Mouse (Mus musculus): Measurements from ENCODE around the gene Pfkfb4.

Pfkfb4 gene

GRCm38 (mm10) chr9:108992620-108993361 lies 1.2 kb downstream of the Pfkfb4 start:
- no peak for DNase-seq (ENCODE audit: low read depth in 1 of 2, low spot score in 2 of 2)

GRCm38 (mm10) chr9:108996411-108996810 lies 4.8 kb downstream of the Pfkfb4 start:
- no peak for DNase-seq (ENCODE audit: low read depth in 1 of 2, low spot score in 2 of 2)

GRCm38 (mm10) chr9:108998287-108999166 lies 6.9 kb downstream of the Pfkfb4 start:
- DNase-seq (ENCODE audit: low read depth in 1 of 2, low spot score in 2 of 2) = no peak

GRCm38 (mm10) chr9:108999167-108999526 lies 7.6 kb downstream of the Pfkfb4 start:
- peak in 1 of 2 experiments; percentile 32 for DNase-seq (ENCODE audit: low read depth in 1 of 2, low spot score in 2 of 2)

- DNase-seq (ENCODE audit: low read depth in 1 of 2, low spot score in 2 of 2) = peak in 1 of 2 experiments; percentile 53
These were observed 9.1 kb downstream of the Pfkfb4 start for GRCm38 (mm10) chr9:109000726-109001125.

GRCm38 (mm10) chr9:109003201-109003600 lies 11.6 kb downstream of the Pfkfb4 start:
- no peak for DNase-seq (ENCODE audit: low read depth in 1 of 2, low spot score in 2 of 2)

- DNase-seq (ENCODE audit: low read depth in 1 of 2, low spot score in 2 of 2) = no peak
These were observed 15.6 kb downstream of the Pfkfb4 start for GRCm38 (mm10) chr9:109007025-109007780.

- no peak for DNase-seq (ENCODE audit: low read depth in 1 of 2, low spot score in 2 of 2)
These were observed 16.5 kb downstream of the Pfkfb4 start for GRCm38 (mm10) chr9:109008081-109008480.

- DNase-seq (ENCODE audit: low read depth in 1 of 2, low spot score in 2 of 2) = no peak
These were observed 17.5 kb downstream of the Pfkfb4 start for GRCm38 (mm10) chr9:109008994-109009635.

GRCm38 (mm10) chr9:109009636-109010315 lies 18.2 kb downstream of the Pfkfb4 start:
- peak in 1 of 2 experiments; percentile 36 for DNase-seq (ENCODE audit: low read depth in 1 of 2, low spot score in 2 of 2)

GRCm38 (mm10) chr9:109010316-109010690 lies 18.7 kb downstream of the Pfkfb4 start:
- DNase-seq (ENCODE audit: low read depth in 1 of 2, low spot score in 2 of 2) = no peak

- no peak for DNase-seq (ENCODE audit: low read depth in 1 of 2, low spot score in 2 of 2)
These were observed 23.8 kb downstream of the Pfkfb4 start for GRCm38 (mm10) chr9:109015397-109015796.

GRCm38 (mm10) chr9:109016973-109017604 lies 25.5 kb downstream of the Pfkfb4 start:
- peak in 1 of 2 experiments; percentile 30 for DNase-seq (ENCODE audit: low read depth in 1 of 2, low spot score in 2 of 2)

- peak in 1 of 2 experiments; percentile 64 for DNase-seq (ENCODE audit: low read depth in 1 of 2, low spot score in 2 of 2)
These were observed 29.9 kb downstream of the Pfkfb4 start for GRCm38 (mm10) chr9:109021428-109021827.

- DNase-seq (ENCODE audit: low read depth in 1 of 2, low spot score in 2 of 2) = peak in 1 of 2 experiments; percentile 51
These were observed 31.5 kb downstream of the Pfkfb4 start for GRCm38 (mm10) chr9:109022866-109023685.

GRCm38 (mm10) chr9:109027521-109027920 lies 35.9 kb downstream of the Pfkfb4 start:
- no peak for DNase-seq (ENCODE audit: low read depth in 1 of 2, low spot score in 2 of 2)

- no peak for DNase-seq (ENCODE audit: low read depth in 1 of 2, low spot score in 2 of 2)
These were observed 36.8 kb downstream of the Pfkfb4 start for GRCm38 (mm10) chr9:109028421-109028820.

- DNase-seq (ENCODE audit: low read depth in 1 of 2, low spot score in 2 of 2) = no peak
These were observed 37.3 kb downstream of the Pfkfb4 start for GRCm38 (mm10) chr9:109028919-109029318.

GRCm38 (mm10) chr9:109030312-109030711 lies 38.7 kb downstream of the Pfkfb4 start:
- no peak for DNase-seq (ENCODE audit: low read depth in 1 of 2, low spot score in 2 of 2)

All from monocyte, adult 2 months (primary cell).